Comparison of ENCODE assay signal across 24 mouse cellular contexts in genomic region chr4:124350361-124350760, GRCm38 (mm10).
DNase-seq lines count a peak whose midpoint lies in the region; ATAC-seq lines count a peak whose summit lies in the region.
"Had no signal": no experiment of that assay in that cellular context is flagged by ENCODE, and none has a peak within 500 bp of the region (broad histone marks: within the 10 kb centered on the region; RNA-seq: fewer than 3 reads in every experiment).

No protein-coding gene starts in this region.

- H3K4me3 ChIP-seq in liver, embryonic 11.5 days (ENCODE audit: low read depth, low read length) = no peak overlapping the region
- H3K4me3 ChIP-seq: erythroblast, embryonic 14.5 days; forebrain, embryonic 12.5 days; liver, embryonic 15.5 days; lung, embryonic 15.5 days; midbrain, embryonic 10.5 days; myocyte; neural tube, embryonic 12.5 days had no signal

- WGBS in liver, embryonic 11.5 days = 65% methylated on average over 3 of the region's 3 CpGs

- no peaks in the 10 kb centered on the region for H3K36me3 ChIP-seq in liver, embryonic 11.5 days (ENCODE audit: control insufficient read depth, insufficient read depth, low read length)
- H3K36me3 ChIP-seq: forebrain, embryonic 12.5 days; liver, embryonic 15.5 days; lung, embryonic 15.5 days; midbrain, embryonic 10.5 days; neural tube, embryonic 12.5 days had no signal

- peak; percentile 78 for DNase-seq in heart, adult 11 months
- no peak for DNase-seq in heart, postnatal 14 days
- DNase-seq in brain, adult 2 months (ENCODE audit: low read depth, low spot score) = peak; percentile 18
- peak; percentile 23 for DNase-seq in cerebellum, adult 9-11 months
- DNase-seq in fat pad, adult 2 months (ENCODE audit: extremely low read depth, low read depth, low spot score) = peak; percentile 82
- DNase-seq in retina, embryonic 14.5 days (ENCODE audit: low spot score) = no peak
- DNase-seq in liver, embryonic 11.5 days (ENCODE audit: low spot score) = no peak
- DNase-seq: adrenal gland, adult 2 months; forebrain, postnatal 0 days; kidney, adult 9 months; kidney, postnatal 25 days; liver; right cerebral cortex, postnatal 4 days had no signal

- no peak for ATAC-seq in liver, embryonic 11.5 days (replicated peaks; ENCODE audit: low FRiP score)
- ATAC-seq: CD4-positive, CD25-positive, alpha-beta regulatory T cell, adult 4 months; forebrain, postnatal 0 days; hindbrain, embryonic 16.5 days; midbrain, embryonic 16.5 days had no signal

- H3K27me3 ChIP-seq in liver, embryonic 11.5 days (replicated peaks; ENCODE audit: control insufficient read depth, insufficient read depth, low read length) = no peaks in the 10 kb centered on the region
- H3K27me3 ChIP-seq: liver, embryonic 15.5 days; lung, embryonic 15.5 days; neural tube, embryonic 12.5 days had no signal

- H3K4me1 ChIP-seq in liver, embryonic 11.5 days (replicated peaks; ENCODE audit: control insufficient read depth, insufficient read depth, low read length) = no peaks in the 10 kb centered on the region
- H3K4me1 ChIP-seq: forebrain, embryonic 12.5 days; liver, embryonic 15.5 days; lung, embryonic 15.5 days; neural tube, embryonic 12.5 days had no signal

- no peak overlapping the region for H3K9ac ChIP-seq in liver, embryonic 11.5 days (ENCODE audit: low read depth, low read length)
- H3K9ac ChIP-seq: forebrain, embryonic 12.5 days; forebrain, postnatal 0 days; liver, embryonic 15.5 days; lung, embryonic 15.5 days; neural tube, embryonic 12.5 days had no signal

- no peak overlapping the region for H3K4me2 ChIP-seq in liver, embryonic 11.5 days
- H3K4me2 ChIP-seq: forebrain, embryonic 12.5 days; liver, embryonic 15.5 days; lung, embryonic 15.5 days; neural tube, embryonic 12.5 days had no signal

- H3K9me3 ChIP-seq in liver, embryonic 11.5 days (ENCODE audit: control insufficient read depth, low read length) = no peaks in the 10 kb centered on the region
- H3K9me3 ChIP-seq: forebrain, embryonic 12.5 days; liver, embryonic 15.5 days; lung, embryonic 15.5 days; midbrain, embryonic 10.5 days; neural tube, embryonic 12.5 days had no signal

- intact Hi-C loops in heart, postnatal 14 days (cut with DNase I) = no loop called here

- H3K27ac ChIP-seq in liver, embryonic 11.5 days (ENCODE audit: low read depth, low read length) = no peak overlapping the region
- H3K27ac ChIP-seq: forebrain, embryonic 12.5 days; liver, embryonic 15.5 days; lung, embryonic 15.5 days; midbrain, embryonic 10.5 days; neural tube, embryonic 12.5 days; stomach, postnatal 0 days had no signal

Comparison
In these comparisons a context has a peak if more than half of its experiments do, and no peak if none do; other contexts are left out.
1. DNase-seq: peak in heart, adult 11 months (single experiment), brain, adult 2 months (single experiment), cerebellum, adult 9-11 months (single experiment) and fat pad, adult 2 months (single experiment); none in heart, postnatal 14 days (0 of 2), retina, embryonic 14.5 days (single experiment) and liver, embryonic 11.5 days (single experiment).